Mouse (Mus musculus) cerebellum, postnatal 25 days (tissue): Measurements from ENCODE around the gene Nox1.

ENCODE experiments used
- DNase-seq, 2 experiments: peaks; one replicate each; pipeline ENCODE4 v3.0.0; 2021; ENCODE audit warnings: mixed read lengths in 2 of 2

Gene Nox1

GRCm38 (mm10) chrX:134116417-134116816 is 105.3 kb downstream of the Nox1 start:
- DNase-seq: no peak

GRCm38 (mm10) chrX:134111767-134112166 is 110.0 kb downstream of the Nox1 start:
- DNase-seq: no peak

GRCm38 (mm10) chrX:134102641-134103040 is 119.1 kb downstream of the Nox1 start:
- DNase-seq: no peak

GRCm38 (mm10) chrX:134085453-134085852 is 136.3 kb downstream of the Nox1 start:
- DNase-seq: no peak

- DNase-seq: no peak
Observed at GRCm38 (mm10) chrX:134059764-134060163, 162.0 kb downstream of the Nox1 start.

GRCm38 (mm10) chrX:134058987-134059712 is 162.6 kb downstream of the Nox1 start, which contains the start of gene Cstf2:
Gene Cstf2, plus strand, starts transcription at chrX:134059187.
- DNase-seq: peak; percentile 94 to 96

- DNase-seq: peak in 1 of 2 experiments; percentile 6
Observed at GRCm38 (mm10) chrX:134058040-134058875, 163.5 kb downstream of the Nox1 start.

- no peak for DNase-seq
Observed at GRCm38 (mm10) chrX:134056897-134057296, 164.9 kb downstream of the Nox1 start.

- DNase-seq: no peak
Observed at GRCm38 (mm10) chrX:134048994-134049393, 172.8 kb downstream of the Nox1 start.
